Mouse (Mus musculus) C2C12 (cell line): ENCODE data around the gene Cdc42bpg. TPM values are rescaled to one million over a fixed set of nuclear protein-coding genes. Genes with fewer than 3 reads are reported as not detected.
A peak's percentile ranks its signal among the peaks of the same experiment; 100 is the strongest.

Experiments used
- H3K27me3 ChIP-seq: one replicate; pipeline ENCODE4 v1.6.1; 2011; ENCODE audit not compliant: control insufficient read depth, insufficient read depth, insufficient read length
- H3K36me3 ChIP-seq: one replicate; pipeline ENCODE4 v1.6.1; 2011; ENCODE audit not compliant: control insufficient read depth, insufficient read depth
- H3K4me3 ChIP-seq: one replicate; pipeline ENCODE4 v1.5.1; 2011; ENCODE audit warnings: mild to moderate bottlenecking, control low read depth; ENCODE audit not compliant: poor library complexity, insufficient read depth, severe bottlenecking
- H3K79me2 ChIP-seq: one replicate; pipeline ENCODE4 v1.6.1; 2011; ENCODE audit not compliant: control insufficient read depth, insufficient read depth
- H3K79me3 ChIP-seq: one replicate; pipeline ENCODE4 v1.6.1; 2011; ENCODE audit warnings: low read depth, control low read depth
- H3ac ChIP-seq: one replicate; pipeline ENCODE3; 2011; ENCODE audit warnings: low read depth; ENCODE audit not compliant: control insufficient read depth, insufficient read length
- CEBPB ChIP-seq: IDR thresholded peaks from one replicate; pipeline ENCODE4 v1.6.1; 2011; ENCODE audit warnings: low read depth, mild to moderate bottlenecking, control low read depth, moderate library complexity
- CTCF ChIP-seq: IDR thresholded peaks from one replicate; pipeline ENCODE4 v1.5.1; 2011; ENCODE audit not compliant: control insufficient read depth, insufficient read depth, insufficient read length
- FOSL1 ChIP-seq: IDR thresholded peaks from one replicate; pipeline ENCODE4 v1.8.0; 2011; ENCODE audit warnings: mild to moderate bottlenecking, low read length; ENCODE audit not compliant: poor library complexity, insufficient read depth, severe bottlenecking
- MAX ChIP-seq: IDR thresholded peaks from one replicate; pipeline ENCODE4 v1.6.1; 2011; ENCODE audit warnings: mild to moderate bottlenecking, control low read depth
- MYOD1 ChIP-seq: IDR thresholded peaks from one replicate; pipeline ENCODE4 v1.6.1; 2011; ENCODE audit warnings: low read depth; ENCODE audit not compliant: control insufficient read depth, insufficient read length
- MYOG ChIP-seq: IDR thresholded peaks from one replicate; pipeline ENCODE4 v1.6.1; 2011; ENCODE audit not compliant: control insufficient read depth, insufficient read length; ENCODE audit errors: extremely low read depth
- USF1 ChIP-seq: IDR thresholded peaks from one replicate; pipeline ENCODE4 v1.6.1; 2011; ENCODE audit warnings: low read depth, mild to moderate bottlenecking, control low read depth, moderate library complexity
- polyA plus RNA-seq: library from polyadenylated mRNA; unstranded; fragments of >200 nt; fragmentation: generic; extraction: Trizol; gene quantifications from one replicate; pipeline ENCODE4 v1.2.1, GENCODE M21; 2012; ENCODE audit warnings: missing spikeins

Cdc42bpg gene
- polyA plus RNA-seq, 1 experiment, result 7.2 TPM

DNA sequence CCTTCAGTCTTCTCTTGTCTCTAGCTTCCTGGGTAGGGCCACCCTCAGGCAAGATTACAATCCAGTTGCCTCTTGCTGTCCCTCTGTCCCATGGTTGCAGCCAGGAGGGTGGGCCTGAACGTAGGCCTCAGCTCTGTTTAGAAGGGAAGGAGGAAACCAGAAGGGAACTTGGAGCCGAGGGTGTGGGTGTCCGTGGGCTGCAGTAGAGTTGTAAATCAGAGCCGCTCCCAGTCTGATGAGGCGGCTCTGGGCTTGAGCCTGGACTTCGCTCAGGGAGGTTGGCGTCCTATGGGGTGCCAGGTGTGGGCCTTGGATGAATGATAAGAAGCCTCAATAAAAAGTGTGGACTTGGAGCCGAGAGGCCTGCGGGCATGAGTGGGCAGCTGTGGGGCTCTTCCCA, 42.1 kb upstream of the Cdc42bpg start:
- Histone ChIP-seq H3K4me3 (no peak overlapping the region), H3K36me3 (peaks cover 11% of the 10 kb centered on the region), H3K27me3 (no peaks in the 10 kb centered on the region), H3ac (no peak overlapping the region), H3K79me2 (no peaks in the 10 kb centered on the region), H3K79me3 (no peaks in the 10 kb centered on the region)
- no peak for TF ChIP-seq MAX
- no peak for TF ChIP-seq MYOD1
- no peak for TF ChIP-seq CTCF
- TF ChIP-seq CEBPB, result no peak
- no peak for TF ChIP-seq USF1
- no peak for TF ChIP-seq MYOG
- no peak for TF ChIP-seq FOSL1

DNA sequence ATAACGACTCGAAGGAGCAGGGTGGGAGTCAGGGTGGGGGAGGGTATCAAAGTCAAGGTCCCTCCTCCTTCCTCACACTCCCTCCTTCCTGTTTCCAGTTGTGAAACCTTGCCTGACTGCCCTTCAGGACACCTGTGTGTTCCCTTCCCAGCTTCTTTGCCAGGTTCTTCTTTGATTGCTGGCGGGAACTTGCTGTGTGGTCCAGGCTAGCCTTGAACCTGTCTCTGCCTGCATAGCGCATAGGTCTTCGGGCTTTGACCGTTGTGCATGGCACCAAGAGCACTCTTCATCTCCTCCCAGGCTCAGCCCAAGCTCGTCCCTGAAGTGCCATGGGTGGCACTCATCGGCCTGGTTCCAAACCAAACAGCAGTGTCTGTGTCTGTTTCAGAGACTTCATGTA, 41.3 kb upstream of the Cdc42bpg start:
- peaks cover 11% of the 10 kb centered on the region for H3K36me3 ChIP-seq
- H3K79me2 ChIP-seq, result no peaks in the 10 kb centered on the region
- H3K79me3 ChIP-seq, result no peaks in the 10 kb centered on the region
- no peaks in the 10 kb centered on the region for H3K27me3 ChIP-seq
- H3ac ChIP-seq, result no peak overlapping the region
- no peak overlapping the region for H3K4me3 ChIP-seq
- no peak for TF ChIP-seq USF1
- TF ChIP-seq FOSL1, result no peak
- no peak for TF ChIP-seq MYOG
- no peak for TF ChIP-seq CEBPB
- no peak for TF ChIP-seq CTCF

DNA sequence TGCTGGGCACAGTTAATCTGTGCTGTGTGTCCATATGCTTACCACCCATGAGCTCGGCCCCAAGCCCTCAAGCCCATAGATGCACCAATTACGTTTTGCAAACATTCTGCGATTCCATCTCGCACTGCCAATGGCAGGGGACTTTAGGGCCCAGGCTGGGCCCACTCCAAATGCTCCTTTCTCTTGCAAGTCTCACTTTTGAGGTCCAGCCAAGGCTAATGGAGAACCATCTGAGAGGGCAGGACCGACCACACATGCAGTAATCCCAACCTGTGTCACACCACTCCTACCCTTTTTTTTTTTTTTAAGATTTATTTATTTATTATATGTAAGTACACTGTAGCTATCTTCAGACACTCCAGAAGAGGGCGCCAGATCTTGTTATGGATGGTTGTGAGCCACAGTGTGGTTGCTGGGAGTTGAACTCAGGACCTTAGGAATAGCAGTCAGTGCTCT, 40.5 kb upstream of the Cdc42bpg start:
- H3K79me2 ChIP-seq, result no peaks in the 10 kb centered on the region
- H3K79me3 ChIP-seq, result no peaks in the 10 kb centered on the region
- H3ac ChIP-seq, result no peak overlapping the region
- H3K36me3 ChIP-seq, result peaks cover 10% of the 10 kb centered on the region
- no peaks in the 10 kb centered on the region for H3K27me3 ChIP-seq
- TF ChIP-seq USF1, result no peak
- TF ChIP-seq MYOG, result no peak
- TF ChIP-seq CEBPB, result no peak
- no peak for TF ChIP-seq MAX
- TF ChIP-seq MYOD1, result no peak
- no peak for TF ChIP-seq CTCF
- TF ChIP-seq FOSL1, result no peak
- H3K4me3 ChIP-seq, result no peak overlapping the region

DNA sequence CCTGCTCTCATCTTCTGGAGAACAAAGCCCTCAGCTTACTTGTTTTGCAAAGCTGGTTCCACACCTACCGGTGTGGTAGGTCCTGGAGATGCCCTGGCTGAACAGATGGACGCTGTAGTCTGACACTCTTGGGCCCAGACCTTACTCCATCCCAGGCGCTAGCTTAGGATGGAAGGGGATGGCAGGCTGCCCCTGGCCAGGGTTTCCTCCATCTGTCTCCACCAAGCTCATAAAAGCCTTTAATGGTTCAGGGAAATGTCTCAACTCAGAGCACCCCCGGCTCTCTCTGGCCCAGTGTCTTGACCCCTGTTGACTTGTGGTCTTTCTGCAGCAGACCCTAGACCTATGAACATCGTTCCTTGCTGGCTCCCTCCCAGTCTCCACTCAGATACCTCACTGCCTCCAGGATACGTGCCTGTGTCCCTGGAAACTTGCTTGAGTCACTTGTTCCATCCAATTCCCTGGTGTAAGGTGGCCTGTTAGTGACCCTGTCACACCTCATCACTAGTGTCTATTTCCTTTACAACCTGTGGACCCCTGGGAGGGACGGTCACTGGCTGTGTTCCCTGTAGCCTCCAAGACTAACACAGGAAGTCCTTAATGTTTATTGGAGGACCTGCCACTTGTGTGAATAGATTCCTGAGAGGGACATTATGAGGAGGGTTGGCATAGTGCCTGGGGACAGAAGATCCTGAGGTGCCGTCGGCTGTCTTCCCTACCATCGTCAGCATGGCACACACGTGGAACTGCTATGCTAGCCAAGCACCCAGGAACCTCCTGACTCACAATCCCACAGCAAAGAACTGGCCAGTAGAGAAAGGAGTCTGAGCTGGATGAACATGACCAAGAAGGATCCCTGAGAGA, 38.7 kb upstream of the Cdc42bpg start:
- H3K79me2 ChIP-seq, result no peaks in the 10 kb centered on the region
- no peak overlapping the region for H3K4me3 ChIP-seq
- no peaks in the 10 kb centered on the region for H3K27me3 ChIP-seq
- no peaks in the 10 kb centered on the region for H3K36me3 ChIP-seq
- no peak overlapping the region for H3ac ChIP-seq
- H3K79me3 ChIP-seq, result no peaks in the 10 kb centered on the region
- TF ChIP-seq MAX (peak; percentile 22), MYOG (no peak)

DNA sequence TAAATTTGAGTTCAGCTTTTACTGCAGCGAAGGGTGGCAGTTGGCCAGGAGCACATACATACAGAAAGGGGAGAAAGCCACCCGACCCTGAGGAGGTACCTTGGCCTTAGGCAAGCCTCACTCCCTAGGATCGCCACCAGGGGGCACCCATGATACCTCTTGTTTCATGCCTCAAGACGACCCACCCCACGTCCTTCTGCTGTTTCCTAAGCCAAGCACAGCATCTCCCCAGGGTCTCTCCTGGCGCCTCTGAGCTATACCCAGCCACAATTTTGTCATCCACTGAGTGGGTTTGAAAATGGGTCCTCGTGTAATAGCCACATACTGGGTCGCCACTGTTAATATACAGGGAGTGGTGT, 38.1 kb upstream of the Cdc42bpg start:
- TF ChIP-seq USF1 (no peak), MAX (peak; percentile 7), CTCF (peak; percentile 87), MYOG (no peak)
- Histone ChIP-seq H3K4me3 (no peak overlapping the region), H3K79me3 (no peaks in the 10 kb centered on the region), H3K36me3 (no peaks in the 10 kb centered on the region), H3ac (no peak overlapping the region), H3K27me3 (no peaks in the 10 kb centered on the region), H3K79me2 (no peaks in the 10 kb centered on the region)

DNA sequence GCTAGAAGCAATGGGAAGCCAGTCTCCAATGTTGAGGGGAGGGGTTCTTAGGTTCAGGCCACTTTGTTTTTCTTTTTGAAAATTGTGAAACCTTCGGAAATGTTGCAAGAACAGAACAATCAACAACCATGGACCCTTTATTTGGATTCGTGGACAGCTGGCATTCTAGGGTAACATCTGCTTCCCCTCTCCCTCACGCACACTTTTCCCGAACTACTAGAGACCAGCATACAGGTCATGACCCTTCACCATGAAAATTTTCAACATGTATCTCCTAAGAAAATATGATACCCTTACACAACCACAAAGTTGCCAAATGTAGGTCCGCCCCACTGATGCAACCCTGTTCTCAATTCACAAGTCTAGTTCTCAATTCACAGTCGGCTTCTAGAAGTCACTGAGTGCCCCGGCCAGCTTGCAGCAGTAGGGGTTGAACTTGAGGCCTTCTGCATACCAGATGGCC, 37.6 kb upstream of the Cdc42bpg start:
- TF ChIP-seq USF1 (no peak), FOSL1 (no peak), CTCF (no peak), MYOD1 (no peak), MAX (no peak)
- Histone ChIP-seq H3K79me2 (no peaks in the 10 kb centered on the region), H3K4me3 (no peak overlapping the region), H3K36me3 (no peaks in the 10 kb centered on the region), H3ac (no peak overlapping the region), H3K79me3 (no peaks in the 10 kb centered on the region), H3K27me3 (no peaks in the 10 kb centered on the region)
